Mouse (Mus musculus) lung, adult 2 months (tissue): ENCODE measurements around the gene Pde10a.

Source experiments
- CTCF ChIP-seq: fragments of 200-500 bp; IDR thresholded peaks from 2 replicates; pipeline ENCODE4 v1.5.1; 2011; ENCODE audit warnings: mild to moderate bottlenecking, low read length, control low read depth; ENCODE audit not compliant: insufficient read depth
- POLR2A ChIP-seq: fragments of 200-500 bp; IDR thresholded peaks from 2 replicates; pipeline ENCODE4 v1.6.1; 2011; ENCODE audit warnings: low read depth, mild to moderate bottlenecking, control low read depth, low read length, borderline replicate concordance; ENCODE audit errors: extremely low read depth

DNA sequence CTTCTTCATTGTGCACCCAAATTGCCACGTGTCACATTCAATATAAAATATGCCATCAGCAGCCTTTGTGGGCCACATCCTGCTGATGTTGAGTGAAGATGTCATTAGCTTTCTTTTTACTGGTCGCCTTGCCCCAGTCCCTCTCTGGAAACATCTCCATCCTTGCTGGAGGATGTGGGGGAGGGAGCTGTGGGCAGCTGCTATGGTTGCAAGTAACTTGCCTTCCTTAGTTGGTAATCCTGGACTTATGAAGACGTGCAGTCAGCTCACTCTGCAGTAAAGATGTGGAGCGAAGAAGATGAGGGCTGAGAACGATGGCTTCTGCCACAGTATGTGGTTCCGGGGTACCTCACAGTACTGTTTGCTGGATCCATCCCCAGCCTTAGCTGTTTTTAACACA is 18.4 kb upstream of the Pde10a start:
- TF ChIP-seq CTCF = no peak
- TF ChIP-seq POLR2A = no peak
